Mouse (Mus musculus): ENCODE results near the gene Cacng4. TPM values are rescaled to one million over a fixed set of nuclear protein-coding genes. Genes with fewer than 3 reads are reported as not detected.

The Cacng4 gene
- polyA plus RNA-seq, 1 experiment: 25.6 TPM

DNA sequence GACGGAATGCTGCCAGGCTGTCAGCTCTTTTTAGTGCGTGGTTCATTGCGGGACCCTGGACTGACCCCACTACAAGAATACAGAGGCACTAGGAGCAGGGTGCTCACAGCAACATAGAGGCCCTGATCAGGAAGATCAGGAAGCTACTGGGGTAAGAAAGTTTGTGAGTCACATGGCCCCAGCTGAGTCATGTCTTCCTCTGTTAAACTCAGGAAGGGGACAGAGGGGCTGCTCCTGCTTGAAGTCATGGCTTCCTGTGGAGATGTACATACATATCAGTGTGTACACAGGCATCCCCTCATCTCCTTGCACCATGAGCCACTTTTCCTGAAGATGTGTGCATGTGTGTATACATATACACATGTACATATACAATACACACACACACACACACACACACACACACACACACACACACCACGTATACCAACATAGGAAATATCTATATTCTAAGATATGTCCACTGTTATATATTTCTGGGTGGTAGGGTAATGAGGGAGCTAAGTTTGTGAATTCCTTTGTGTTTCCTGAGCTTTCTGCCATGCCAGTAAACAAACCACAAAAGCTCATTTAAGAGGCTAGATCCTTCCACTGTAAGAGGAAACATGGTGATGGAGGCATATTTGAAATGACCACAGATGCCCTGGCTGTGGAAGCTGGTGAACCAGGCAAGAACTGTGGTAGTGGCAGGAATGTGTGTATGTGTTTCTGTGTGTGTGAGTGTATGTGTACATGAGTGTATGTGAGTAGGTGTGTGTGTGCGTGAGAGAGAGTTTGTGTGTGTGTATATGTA is 45.9 kb downstream of the Cacng4 start:
- H3K27me3 ChIP-seq (ENCODE audit: control insufficient read depth, insufficient read depth, low read length): no peaks in the 10 kb centered on the region
- H3K4me1 ChIP-seq (ENCODE audit: control insufficient read depth, insufficient read depth, low read length): 0 out of 2 replicates have a peak, but pooled peaks cover 2% of the 10 kb centered on the region
- no peak for TF ChIP-seq CTCF (IDR thresholded peaks at IDR 0.05; ENCODE audit: borderline replicate concordance, insufficient read depth, low read depth, low read length)
- no peak for TF ChIP-seq POLR2A (IDR thresholded peaks at IDR 0.05; ENCODE audit: borderline replicate concordance, insufficient read depth, low read length)
- DNase-seq: no peak
- no peak overlapping the region for H3K27ac ChIP-seq (ENCODE audit: insufficient read depth, low read length)
- no peak overlapping the region for H3K4me3 ChIP-seq (replicated peaks; ENCODE audit: insufficient read depth, low read depth, low read length)
- 87% methylated on average over 5 of the region's 5 CpGs for WGBS

DNA sequence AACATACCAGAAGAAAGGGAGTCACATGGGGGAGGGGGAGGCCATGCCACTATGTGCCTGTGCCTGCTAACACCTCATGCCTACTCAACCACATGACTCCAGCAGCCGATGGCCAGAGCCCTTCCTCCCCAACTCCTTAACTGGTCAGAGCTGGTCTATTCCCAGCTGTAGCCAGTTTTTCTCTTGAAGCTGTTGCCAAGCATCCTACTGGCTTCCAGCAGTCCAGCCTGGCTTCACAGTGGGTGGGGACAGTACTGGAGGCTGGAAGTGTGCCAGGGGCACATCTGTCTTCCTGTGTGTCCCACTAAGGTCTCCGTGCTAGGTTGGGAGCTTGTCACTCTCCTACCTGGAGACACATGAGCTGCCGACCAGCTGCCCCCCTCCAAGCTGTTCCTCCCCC is 51.3 kb downstream of the Cacng4 start:
- Histone ChIP-seq H3K27ac (ENCODE audit: insufficient read depth, low read length) (no peak overlapping the region), H3K4me1 (ENCODE audit: control insufficient read depth, insufficient read depth, low read length) (peaks cover 12% of the 10 kb centered on the region), H3K27me3 (ENCODE audit: control insufficient read depth, insufficient read depth, low read length) (no peaks in the 10 kb centered on the region), H3K4me3 (replicated peaks; ENCODE audit: insufficient read depth, low read depth, low read length) (no peak overlapping the region)
- TF ChIP-seq POLR2A (IDR thresholded peaks at IDR 0.05; ENCODE audit: borderline replicate concordance, insufficient read depth, low read length) (no peak), CTCF (IDR thresholded peaks at IDR 0.05; ENCODE audit: borderline replicate concordance, insufficient read depth, low read depth, low read length) (no peak)
- no peak for DNase-seq
- WGBS: 12% methylated on average over 3 of the region's 3 CpGs

DNA sequence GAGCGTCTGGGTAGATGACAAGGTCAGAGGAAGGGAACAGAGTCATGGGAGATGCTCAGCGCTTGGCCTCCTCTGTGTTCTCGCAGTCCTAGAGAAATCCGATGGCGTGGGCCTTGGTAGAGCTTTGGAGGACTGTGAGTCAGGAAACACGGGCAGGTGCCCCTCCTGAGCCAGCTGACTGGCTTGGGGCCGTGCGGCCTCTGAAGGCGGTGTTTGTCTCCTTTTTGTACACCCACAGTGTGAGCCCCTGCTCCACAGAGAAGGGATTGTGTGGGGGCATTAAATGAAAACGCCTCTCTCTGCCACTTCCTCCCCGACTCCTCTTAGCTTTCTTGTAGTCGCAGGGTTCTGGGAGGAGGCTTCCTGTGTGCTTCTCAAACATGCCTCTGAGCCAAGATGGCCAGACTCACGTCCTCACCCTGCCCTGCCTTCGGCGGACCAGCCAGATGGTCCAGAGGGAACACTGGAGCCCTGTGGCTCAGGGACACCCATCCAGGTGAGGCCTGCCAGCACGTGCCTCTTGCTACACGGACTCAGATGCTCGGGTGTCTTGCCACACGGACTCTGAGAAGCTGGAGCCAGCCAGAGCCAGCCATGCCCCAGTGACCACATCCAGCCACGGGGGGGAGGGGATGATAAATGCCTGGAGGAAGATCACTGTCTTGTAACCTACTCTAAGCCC is 55.8 kb downstream of the Cacng4 start:
- DNase-seq: peak in 1 of 2 experiments; percentile 16
- 49% methylated on average over 20 of the region's 20 CpGs for WGBS
- no peaks in the 10 kb centered on the region for H3K27me3 ChIP-seq (ENCODE audit: control insufficient read depth, insufficient read depth, low read length)
- TF ChIP-seq POLR2A (IDR thresholded peaks at IDR 0.05; ENCODE audit: borderline replicate concordance, insufficient read depth, low read length) (no peak), CTCF (IDR thresholded peaks at IDR 0.05; ENCODE audit: borderline replicate concordance, insufficient read depth, low read depth, low read length) (no peak)
- no peak overlapping the region for H3K27ac ChIP-seq (ENCODE audit: insufficient read depth, low read length)
- H3K4me1 ChIP-seq (ENCODE audit: control insufficient read depth, insufficient read depth, low read length): peaks cover 11% of the 10 kb centered on the region
- H3K4me3 ChIP-seq (replicated peaks; ENCODE audit: insufficient read depth, low read depth, low read length): no peak overlapping the region

GRCm38 (mm10) chr11:107737886-107738285 is 56.5 kb downstream of the Cacng4 start:
- H3K4me1 ChIP-seq (ENCODE audit: control insufficient read depth, insufficient read depth, low read length): peaks cover 5% of the 10 kb centered on the region
- H3K27me3 ChIP-seq (ENCODE audit: control insufficient read depth, insufficient read depth, low read length): no peaks in the 10 kb centered on the region
- H3K27ac ChIP-seq (ENCODE audit: insufficient read depth, low read length): no peak overlapping the region
- 83% methylated on average over 6 of the region's 6 CpGs for WGBS
- H3K4me3 ChIP-seq (replicated peaks; ENCODE audit: insufficient read depth, low read depth, low read length): no peak overlapping the region
- DNase-seq: no peak
- TF ChIP-seq POLR2A (IDR thresholded peaks at IDR 0.05; ENCODE audit: borderline replicate concordance, insufficient read depth, low read length) (no peak), CTCF (IDR thresholded peaks at IDR 0.05; ENCODE audit: borderline replicate concordance, insufficient read depth, low read depth, low read length) (no peak)

GRCm38 (mm10) chr11:107734133-107734532 is 60.2 kb downstream of the Cacng4 start:
- no peak overlapping the region for H3K27ac ChIP-seq (ENCODE audit: insufficient read depth, low read length)
- H3K4me1 ChIP-seq (ENCODE audit: control insufficient read depth, insufficient read depth, low read length): peaks cover 22% of the 10 kb centered on the region
- H3K27me3 ChIP-seq (ENCODE audit: control insufficient read depth, insufficient read depth, low read length): no peaks in the 10 kb centered on the region
- peak in 1 of 2 experiments; percentile 6 for DNase-seq
- no peak overlapping the region for H3K4me3 ChIP-seq (replicated peaks; ENCODE audit: insufficient read depth, low read depth, low read length)
- no peak for TF ChIP-seq POLR2A (IDR thresholded peaks at IDR 0.05; ENCODE audit: borderline replicate concordance, insufficient read depth, low read length)
- TF ChIP-seq CTCF (IDR thresholded peaks at IDR 0.05; ENCODE audit: borderline replicate concordance, insufficient read depth, low read depth, low read length): no peak
- WGBS: 77% methylated on average over 7 of the region's 7 CpGs

GRCm38 (mm10) chr11:107731498-107731897 is 62.9 kb downstream of the Cacng4 start:
- H3K27me3 ChIP-seq (ENCODE audit: control insufficient read depth, insufficient read depth, low read length): no peaks in the 10 kb centered on the region
- no peak overlapping the region for H3K4me3 ChIP-seq (replicated peaks; ENCODE audit: insufficient read depth, low read depth, low read length)
- 0 out of 2 replicates have a peak overlapping the region, but pooled peaks have one; percentile 4 for H3K27ac ChIP-seq (ENCODE audit: insufficient read depth, low read length)
- TF ChIP-seq POLR2A (IDR thresholded peaks at IDR 0.05; ENCODE audit: borderline replicate concordance, insufficient read depth, low read length): no peak
- TF ChIP-seq CTCF (IDR thresholded peaks at IDR 0.05; ENCODE audit: borderline replicate concordance, insufficient read depth, low read depth, low read length): no peak
- 13% methylated on average over 5 of the region's 5 CpGs for WGBS
- peaks cover 17% of the 10 kb centered on the region for H3K4me1 ChIP-seq (ENCODE audit: control insufficient read depth, insufficient read depth, low read length)
- peak; percentile 25 to 37 for DNase-seq

GRCm38 (mm10) chr11:107730940-107731339 is 63.4 kb downstream of the Cacng4 start:
- peaks cover 17% of the 10 kb centered on the region for H3K4me1 ChIP-seq (ENCODE audit: control insufficient read depth, insufficient read depth, low read length)
- 0 out of 2 replicates have a peak overlapping the region, but pooled peaks have one; percentile 4 for H3K27ac ChIP-seq (ENCODE audit: insufficient read depth, low read length)
- TF ChIP-seq CTCF (IDR thresholded peaks at IDR 0.05; ENCODE audit: borderline replicate concordance, insufficient read depth, low read depth, low read length): no peak
- no peak for TF ChIP-seq POLR2A (IDR thresholded peaks at IDR 0.05; ENCODE audit: borderline replicate concordance, insufficient read depth, low read length)
- H3K4me3 ChIP-seq (replicated peaks; ENCODE audit: insufficient read depth, low read depth, low read length): no peak overlapping the region
- H3K27me3 ChIP-seq (ENCODE audit: control insufficient read depth, insufficient read depth, low read length): no peaks in the 10 kb centered on the region
- DNase-seq: peak; percentile 67 to 82
- 11% methylated on average over 4 of the region's 4 CpGs for WGBS

Measured in cerebellum, adult 2 months (tissue).